Mouse (Mus musculus) heart, adult 2 months (tissue): ENCODE data around the gene Zfp747.

Experiments
- CTCF ChIP-seq: fragments of 200-600 bp; IDR thresholded peaks from 2 replicates; pipeline ENCODE4 v1.8.1; 2022; ENCODE audit warnings: antibody characterized with exemption, mild to moderate bottlenecking, moderate library complexity
- EP300 ChIP-seq: fragments of 200-500 bp; IDR thresholded peaks from 2 replicates; pipeline ENCODE4 v1.6.1; 2011; ENCODE audit warnings: low read depth, low read length, control low read depth; ENCODE audit not compliant: insufficient read depth
- POLR2A ChIP-seq: fragments of 200-500 bp; IDR thresholded peaks from 2 replicates; pipeline ENCODE4 v1.6.1; 2011; ENCODE audit warnings: mild to moderate bottlenecking, low read depth, low read length, control low read depth; ENCODE audit not compliant: insufficient read depth

DNA sequence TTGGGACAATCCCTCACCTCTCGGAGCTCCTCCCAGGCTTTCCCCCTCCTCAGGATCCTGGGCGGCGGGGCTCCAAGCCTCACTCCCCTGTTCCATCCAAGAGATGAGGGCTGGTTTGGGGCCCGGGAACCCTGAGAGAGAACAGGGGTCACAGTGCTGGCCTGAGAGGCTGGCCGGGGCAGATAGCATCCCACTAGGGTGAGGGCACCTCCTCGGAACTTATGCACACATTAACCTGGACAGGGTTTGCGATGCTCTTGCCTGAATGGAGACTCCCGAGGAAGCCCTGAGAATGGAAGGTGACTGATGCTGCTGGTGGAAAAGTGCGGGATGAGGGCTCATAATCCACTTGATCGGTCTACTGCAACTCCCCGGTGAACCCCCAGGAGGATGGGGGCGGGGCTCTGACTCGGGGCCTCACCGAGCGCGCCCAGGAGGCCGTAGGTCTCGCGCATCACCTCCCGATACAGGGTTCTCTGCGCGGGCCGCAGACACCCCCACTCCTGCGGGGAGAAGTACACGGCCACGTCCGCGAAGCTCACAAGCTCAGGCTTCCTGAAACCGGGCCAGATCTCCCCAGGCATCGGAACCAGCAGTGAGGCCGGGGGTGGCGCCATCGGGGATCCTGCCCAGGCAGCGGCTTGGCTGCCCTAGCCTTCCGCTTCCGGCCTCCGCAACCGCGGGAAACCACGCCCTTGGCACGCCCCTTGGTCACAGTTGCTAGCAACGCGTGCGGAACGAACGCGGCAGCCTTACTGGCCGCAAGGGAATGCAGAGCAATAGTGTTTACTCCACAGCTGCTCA is 45.7 kb upstream of the Zfp747 start, which contains the start of gene Zfp688:
- TF ChIP-seq CTCF, result peak; percentile 47
- TF ChIP-seq POLR2A, result peak; percentile 87
- TF ChIP-seq EP300, result peak; percentile 84
